Mouse (Mus musculus) layer of hippocampus, adult 18-20 months (tissue): ENCODE results near the gene Tns3. TPM values are rescaled to one million over a fixed set of nuclear protein-coding genes. Genes with fewer than 3 reads are reported as not detected.
A peak's percentile ranks its signal among the peaks of the same experiment; 100 is the strongest.

Experiments used
- DNase-seq, 2 experiments: peaks; one replicate each; pipeline ENCODE4 v3.0.0; 2022; ENCODE audit warnings: low spot score in 2 of 2
- total RNA-seq, 2 experiments: library from RNA; stranded (reverse); gene quantifications; 2 replicates each; pipeline ENCODE4 v1.2.3; 2021

The Tns3 gene
- total RNA-seq, 2 experiments from 2014 or later: 53.9 to 56.4 TPM

DNA sequence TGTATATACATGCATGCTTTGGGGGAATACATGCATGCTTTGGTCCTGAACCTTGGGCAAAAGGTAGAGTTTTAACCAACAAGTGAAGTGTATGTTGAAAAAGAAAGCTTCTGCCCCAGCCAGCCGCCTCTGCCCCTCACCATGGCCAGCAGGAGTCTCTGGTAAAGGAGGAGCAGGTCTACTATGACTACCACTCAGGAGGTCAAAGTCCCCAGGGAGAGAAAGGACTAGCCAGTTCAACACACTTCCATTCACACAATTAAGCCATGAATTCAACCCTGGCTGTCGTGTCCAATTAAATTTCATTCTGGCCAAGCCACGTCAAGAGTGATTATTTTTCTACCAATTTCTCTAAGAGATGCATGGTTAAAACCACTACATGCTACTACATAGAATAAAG, 81.2 kb downstream of the Tns3 start:
- DNase-seq: no peak

DNA sequence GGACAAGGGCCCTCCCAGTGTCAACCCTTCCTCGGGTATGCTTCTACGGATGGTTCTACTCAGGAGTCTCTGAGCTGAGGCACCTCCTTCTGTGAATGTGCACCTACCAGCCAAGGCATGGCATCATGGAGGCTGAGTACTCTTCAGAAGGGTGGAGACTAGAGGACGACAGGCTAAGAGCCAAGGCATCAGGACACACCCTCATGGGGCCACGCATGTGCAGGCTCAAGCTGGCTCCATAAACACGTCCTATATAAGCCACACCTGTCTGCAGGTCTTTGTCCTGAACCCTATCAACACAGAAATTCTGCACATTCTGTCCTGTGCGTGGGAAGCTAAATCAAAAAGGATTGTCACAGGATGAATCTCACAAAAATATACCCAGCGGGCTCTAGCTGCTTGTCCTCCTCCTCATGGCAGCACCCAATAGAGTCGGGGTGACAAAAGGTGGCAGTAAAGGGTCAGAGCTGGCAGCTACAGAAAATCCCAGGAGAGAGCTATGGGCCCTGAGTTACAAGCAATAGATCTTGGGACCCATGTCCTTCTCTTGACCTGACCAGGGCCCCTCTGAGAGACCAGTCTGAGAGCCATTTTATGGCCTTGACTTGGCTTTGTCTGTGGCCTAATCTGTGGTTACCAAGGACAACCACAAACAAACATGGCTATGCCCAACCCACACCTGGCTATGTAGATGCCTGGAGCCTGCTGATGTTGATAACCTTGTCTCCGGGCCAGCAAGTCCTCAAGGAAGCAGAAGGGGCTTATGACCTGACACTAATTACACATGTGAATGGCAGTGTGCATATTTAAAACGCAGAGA, 82.0 kb downstream of the Tns3 start:
- DNase-seq: no peak

DNA sequence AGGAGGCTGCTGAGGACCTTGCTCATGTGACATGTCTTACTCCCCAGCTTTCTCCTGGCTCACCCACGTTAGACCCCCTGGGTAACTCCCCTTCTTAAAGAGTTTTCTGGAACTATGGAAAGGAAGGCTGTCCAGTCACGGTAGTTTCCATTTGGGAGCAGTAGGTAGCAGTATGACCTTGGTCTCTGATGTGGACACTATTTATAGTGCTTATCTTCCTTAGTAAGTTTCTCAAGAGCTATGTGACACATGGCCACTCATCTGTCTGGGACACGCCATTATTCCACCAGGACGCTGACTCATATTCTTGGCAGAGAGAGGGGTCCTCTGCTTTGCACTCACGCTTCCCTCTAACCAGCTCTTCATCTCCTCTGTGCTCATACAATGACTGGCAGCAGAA, 84.5 kb downstream of the Tns3 start:
- DNase-seq: no peak

DNA sequence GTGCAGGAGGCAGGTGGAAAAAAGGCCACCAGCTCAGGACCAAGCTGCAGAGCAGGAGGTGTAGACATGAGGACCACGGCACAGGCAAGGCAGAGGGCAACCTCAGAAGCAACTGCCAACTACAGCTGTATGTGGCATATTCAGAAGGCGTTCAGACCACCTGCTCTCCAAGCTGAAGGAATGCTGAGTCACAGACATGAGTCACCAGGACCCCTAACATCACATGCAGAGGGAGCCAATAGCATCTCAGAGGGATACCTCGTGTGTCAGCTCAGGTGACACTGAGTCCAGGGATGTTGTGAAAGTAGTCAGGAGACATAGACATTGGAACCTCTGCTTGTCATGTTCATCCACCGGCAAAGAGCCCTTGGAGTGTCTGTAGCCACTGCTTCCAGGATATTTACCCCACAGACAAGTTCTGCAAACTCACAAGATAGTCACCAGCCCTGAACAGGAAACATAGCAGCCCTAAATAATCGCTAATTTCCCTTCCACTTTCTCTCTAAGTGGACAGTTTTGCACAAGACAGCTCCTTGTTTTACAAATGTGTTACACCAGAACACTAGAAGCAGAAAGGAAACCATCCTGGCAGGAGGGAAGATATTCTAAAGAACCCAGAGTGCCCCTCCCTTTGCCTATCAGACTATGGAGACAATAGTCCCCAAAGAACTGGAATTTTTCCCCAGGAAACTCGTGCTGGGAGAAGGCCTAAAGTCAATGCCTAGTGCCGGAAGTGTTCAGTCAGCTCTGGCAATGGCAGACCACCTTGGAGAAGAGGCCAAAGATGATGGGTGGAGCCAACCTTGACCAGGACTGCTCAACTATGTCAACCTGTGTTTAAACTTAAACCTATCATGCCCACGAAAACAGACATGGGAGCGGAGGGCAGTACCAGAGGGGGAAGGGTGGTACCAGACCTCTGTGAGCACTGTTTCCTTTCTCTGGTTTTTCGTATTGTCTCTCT, 88.8 kb downstream of the Tns3 start:
- DNase-seq: no peak

DNA sequence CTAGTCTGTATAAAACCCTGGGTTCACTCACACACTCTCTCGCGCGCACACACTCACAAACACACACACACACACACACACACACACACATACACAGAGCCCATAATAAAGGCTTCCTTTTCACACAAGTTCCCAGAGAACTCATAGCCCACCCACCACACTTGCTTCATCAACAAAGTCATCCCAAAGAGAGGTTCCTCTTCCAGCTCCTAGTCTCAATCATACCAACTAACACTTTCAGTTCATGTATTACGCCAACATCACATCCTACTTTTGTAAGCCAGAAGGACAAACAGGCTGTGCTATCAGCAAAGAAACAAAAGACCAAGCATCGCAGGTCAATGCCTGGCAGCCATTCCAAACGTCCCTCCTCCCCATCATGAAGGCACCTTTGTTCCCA, 89.8 kb downstream of the Tns3 start:
- DNase-seq: no peak

DNA sequence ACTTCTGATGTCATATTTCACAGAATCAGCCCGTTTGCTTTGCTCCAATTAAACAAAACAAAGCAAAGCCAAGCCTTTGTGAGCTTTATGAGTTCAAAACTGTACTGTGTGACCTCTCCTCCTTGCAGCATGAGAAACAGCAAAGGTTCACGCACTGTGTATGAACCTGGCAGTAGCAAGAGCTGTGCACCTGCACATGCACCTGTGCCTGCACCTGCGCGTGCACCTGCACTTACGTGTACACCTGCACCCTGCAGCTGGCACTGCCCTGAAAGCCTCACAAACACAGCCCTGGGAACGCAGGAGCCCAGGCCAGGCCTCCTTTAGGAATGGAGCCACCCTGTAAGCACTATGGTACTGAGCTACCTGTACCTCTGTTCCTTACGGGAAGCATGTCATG, 91.6 kb downstream of the Tns3 start:
- DNase-seq: no peak

DNA sequence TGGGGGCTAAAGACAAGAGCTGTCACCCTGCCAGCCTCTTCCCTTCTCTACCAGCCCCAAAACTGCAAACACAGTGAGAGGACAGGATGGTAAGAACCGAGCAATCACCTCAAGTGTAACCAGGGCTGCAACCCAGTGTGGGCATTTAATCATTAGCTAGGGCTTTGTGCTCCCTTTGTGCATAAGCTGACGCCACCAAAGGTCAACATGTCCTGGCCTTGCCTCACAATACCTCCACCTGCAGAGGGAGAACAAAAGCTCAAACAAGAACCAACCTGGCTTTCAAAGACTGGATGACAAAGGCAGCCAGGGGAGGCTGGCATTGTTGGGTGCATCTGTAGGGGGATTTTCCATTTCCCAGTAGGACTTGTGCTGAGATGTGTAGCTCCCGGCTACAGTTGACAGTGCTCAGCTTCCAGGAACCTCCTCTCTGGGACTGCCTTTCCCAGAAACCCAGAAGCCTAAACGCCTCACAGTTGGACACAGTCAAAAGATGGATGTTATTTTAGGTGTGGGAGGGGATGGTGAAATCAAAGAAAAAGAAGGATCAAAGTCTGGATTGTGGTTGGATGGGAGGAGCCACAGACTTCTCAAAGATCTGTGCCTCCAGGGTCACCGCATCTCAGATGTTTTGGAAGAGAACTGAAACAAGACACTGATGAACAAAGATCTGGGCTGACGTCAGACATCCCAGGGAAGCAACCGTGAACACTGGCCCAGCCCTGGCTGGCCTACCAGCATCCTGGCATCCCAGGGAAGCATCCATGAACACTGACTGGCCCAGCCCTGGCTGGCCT, 94.9 kb downstream of the Tns3 start:
- DNase-seq: no peak

DNA sequence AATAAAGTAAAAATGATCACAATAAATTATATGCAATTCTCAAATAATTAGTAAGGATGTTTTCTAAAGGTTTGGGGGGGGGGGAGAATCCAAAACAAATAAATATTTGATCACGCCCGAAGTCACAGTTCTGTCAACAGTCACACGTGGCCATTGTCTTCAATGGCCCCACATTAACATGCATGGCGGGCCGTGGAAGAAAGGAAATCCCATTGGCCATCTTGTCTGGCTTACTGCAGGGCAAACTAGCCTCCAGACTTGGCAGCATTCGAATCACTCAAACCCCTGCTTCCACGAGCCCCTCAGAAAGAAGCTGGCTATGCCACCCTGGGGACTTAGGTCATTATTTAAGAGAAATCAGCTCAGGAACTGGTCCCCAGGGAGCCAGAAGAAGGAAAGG, 95.5 kb downstream of the Tns3 start:
- DNase-seq: no peak

DNA sequence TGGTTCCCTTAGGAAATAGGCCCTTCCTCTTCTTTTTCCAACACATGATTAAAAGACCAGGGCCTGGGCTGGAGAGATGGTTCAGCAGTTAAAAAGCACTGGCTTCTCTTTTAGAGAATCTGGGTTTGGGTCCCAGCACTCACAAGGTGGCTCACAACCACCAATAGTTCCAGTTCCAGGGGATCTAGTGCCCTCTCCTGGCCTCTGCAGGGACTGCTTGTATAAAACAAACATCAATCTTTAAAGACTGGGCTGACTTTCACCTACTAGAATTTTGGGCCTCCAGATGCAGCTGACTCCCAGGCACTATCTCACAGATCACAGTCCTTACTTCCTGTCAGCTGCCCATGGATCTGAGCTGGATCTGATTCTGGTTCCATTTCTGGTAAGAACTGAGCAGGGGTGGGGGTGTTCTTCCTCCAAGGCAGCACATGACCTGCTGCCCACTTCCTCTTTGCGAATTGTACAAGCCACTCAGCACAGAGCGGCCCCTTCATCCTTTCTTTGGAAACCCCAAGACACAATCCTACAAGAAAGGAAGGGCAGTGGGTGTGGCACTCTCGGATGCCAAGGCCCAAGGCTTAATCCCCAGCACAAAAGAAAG, 98.0 kb downstream of the Tns3 start:
- no peak for DNase-seq

DNA sequence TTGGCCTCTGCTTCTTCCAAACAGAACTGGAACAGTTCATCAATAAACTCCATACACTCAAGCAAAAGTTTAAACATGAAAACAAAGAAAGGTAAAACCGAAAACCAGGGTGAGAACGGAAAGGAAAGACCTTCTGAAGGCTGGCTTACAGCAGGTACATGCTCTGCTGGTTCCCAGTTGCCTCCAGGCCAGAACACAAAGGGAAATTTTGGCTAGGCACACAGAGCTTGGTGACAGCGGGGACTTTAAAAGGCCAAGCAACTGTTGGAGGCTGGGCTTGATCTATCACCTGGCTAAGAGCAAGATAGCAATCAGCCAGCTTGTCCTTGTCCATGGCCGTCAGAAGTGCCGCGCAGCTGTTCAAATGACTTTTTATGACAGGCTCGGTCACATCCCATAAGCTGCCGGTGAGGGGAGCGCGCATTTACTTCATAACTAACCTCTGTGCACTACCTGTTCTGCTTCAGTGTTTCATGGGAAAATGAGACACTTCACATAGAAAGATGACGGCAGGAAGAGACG, 105.5 kb downstream of the Tns3 start:
- DNase-seq: no peak

DNA sequence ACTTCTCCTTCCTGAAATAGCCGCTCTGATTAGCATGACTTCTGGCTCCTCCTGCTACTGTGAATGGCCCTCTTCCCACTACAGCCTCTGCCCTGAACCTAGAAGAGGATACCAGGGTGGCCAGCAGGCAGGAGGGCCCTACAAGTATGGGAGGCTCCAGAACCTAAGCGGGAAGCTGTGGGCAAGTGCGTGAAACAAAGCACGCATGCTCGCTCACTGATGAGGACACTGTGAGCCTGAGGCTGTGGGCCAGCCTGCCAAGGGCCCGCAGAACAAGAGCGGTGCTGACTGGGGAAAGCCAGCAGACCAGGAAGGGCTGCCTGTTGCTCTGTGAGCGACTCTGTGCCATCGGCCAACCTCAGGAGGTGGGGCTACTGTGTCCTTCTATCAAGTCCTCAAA, 106.1 kb downstream of the Tns3 start:
- DNase-seq: no peak

DNA sequence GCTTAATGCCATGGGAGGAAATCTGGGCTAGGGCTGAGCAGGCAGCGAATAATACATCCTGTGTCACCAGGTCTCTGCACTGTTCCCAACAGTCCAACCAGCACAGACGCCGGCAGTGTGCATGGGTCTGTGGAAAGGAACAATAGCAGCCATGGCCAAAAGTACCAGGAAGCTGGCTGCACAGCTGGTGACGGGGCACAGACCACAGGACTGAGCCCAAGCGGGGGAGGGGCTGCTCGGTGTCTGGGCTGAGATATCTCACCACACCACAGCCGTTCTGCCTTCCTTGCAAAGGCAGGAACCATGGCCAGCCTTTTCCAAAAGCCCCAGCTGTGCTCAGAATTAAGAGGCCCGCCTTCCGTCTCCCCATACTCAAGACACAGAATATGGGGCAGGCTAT, 107.3 kb downstream of the Tns3 start:
- peak in 1 of 2 experiments; percentile 24 for DNase-seq

DNA sequence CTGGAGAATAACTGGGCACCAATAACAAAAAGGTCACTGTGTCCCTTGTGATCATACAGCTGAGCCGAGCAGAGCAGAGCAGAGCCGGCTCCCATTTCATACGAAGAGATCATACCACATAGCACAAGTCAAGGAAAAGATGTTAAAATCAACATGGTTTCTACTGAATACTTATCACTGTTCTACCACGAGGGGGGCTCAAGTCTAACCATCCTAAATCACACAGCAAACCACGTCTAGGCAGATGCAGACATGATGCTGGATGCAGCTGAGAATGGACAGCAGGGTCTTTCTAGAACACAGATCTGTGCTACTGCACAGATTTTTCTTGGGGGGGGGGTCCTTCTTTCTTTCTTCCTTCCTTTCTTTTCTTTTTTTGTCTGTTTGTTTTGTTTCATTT, 112.6 kb downstream of the Tns3 start:
- no peak for DNase-seq

DNA sequence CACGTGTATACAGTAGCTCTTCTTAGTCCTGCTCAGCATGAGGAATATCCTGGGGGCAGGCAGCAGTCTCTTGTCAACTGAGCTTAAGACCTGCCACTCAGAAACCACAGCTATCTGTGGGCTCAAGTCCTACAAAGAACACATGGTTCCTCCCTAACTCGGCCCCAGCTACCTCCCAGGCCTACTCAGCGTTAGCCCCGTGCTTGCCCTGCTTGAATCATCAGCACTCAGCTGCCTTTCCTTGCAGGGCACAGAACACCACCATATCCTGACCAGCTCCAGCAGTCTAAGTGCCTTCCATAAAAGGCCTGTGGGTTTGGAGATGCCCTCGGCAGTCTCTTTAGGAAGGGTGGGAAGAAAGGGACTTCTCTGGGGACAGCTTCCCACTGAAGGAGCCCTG, 116.7 kb downstream of the Tns3 start:
- no peak for DNase-seq

DNA sequence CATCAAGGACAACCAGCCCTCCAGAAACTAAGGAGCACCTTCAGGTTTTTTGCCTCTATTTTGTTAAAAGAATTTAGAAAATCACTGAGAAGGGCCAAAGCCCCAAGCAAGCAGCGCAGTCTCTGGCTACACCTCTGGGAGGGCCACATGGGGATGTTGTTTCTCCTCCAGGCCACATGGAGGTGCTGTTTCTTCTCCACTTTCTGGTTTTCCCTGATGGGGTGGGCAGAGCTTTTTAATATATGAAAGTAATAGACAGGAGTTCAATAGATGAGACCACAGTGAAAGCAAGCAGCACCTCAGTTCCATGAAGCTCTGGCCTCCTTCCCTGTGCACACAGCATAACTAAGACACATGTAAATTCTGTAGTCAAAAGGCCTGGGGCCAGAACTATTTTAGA, 118.5 kb downstream of the Tns3 start:
- no peak for DNase-seq

DNA sequence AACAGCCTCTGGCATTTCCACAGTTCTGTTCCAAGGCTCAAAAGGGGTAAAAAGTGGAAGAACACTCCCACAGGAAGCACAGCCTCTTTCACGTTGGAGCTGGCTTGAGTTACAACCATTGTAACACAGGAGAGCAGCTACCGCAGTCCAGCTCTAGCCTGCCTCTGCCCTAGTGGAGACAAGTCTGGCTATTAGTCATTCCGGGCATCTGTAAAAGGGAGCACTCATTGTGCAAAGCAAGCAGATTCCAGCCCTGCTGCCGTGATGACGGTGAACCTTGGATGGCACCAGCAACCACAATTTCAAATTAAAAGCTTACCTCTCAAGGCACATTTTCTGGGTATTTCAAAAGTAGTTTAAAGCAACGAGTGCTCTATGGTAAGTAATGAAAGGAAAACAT, 120.0 kb downstream of the Tns3 start:
- DNase-seq: no peak

DNA sequence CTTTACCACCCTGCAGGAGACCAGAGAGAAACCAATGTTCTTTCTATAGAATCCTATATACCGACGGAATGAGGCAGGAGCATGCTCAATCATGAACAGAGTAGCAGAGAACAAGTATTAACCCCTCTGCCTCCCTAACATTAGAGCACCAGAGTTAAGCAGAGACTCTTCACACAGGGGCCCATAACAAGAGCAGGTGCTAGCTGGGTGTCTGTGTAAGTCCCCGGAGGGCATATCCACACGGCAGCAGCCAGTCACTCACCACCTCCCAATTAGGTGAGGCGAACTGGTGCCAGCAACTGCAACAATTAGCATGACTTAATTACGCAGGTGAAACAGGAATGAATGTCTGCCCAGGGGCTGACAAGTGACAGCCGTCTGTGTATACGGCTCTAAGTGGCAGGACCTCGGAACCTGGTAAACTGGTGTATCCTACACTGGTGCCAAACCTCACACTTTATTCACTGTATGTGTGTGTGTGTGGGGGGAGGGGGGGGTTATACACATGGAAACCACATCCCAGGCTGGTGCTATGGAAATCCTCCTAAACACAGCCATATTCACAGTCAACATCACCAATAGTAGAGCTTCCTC, 123.0 kb downstream of the Tns3 start:
- no peak for DNase-seq

DNA sequence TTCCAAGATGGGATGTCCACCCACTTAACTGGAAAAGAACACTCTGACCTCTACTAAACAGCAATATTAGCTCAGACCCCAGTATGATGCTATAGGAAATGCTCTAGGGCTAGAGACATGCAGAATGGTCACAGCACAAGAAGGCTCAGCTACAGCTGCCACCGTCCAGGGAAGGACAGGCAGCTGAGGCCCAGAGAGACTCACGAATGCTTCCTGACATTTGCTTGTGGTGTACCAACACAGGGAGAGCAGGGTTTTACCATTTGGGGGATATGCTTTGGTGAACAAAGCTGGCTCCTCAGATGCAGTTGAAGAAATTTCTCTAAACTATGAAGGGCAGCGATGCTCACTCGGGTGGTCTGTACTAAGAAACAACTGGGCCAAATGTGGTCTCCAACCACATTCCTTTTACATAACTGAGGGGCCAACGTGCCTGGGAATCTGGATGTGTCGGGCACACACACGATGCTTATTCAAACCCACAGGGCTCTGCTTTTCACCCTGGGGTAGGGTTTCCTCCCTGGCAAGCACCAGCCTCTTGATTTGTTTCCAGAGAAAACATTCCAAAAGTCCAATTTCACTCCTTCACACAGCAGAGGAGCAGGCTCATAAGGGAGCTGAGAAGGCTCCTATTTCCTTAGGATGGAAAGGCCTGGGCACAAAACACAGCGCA, 124.6 kb downstream of the Tns3 start:
- DNase-seq: no peak

DNA sequence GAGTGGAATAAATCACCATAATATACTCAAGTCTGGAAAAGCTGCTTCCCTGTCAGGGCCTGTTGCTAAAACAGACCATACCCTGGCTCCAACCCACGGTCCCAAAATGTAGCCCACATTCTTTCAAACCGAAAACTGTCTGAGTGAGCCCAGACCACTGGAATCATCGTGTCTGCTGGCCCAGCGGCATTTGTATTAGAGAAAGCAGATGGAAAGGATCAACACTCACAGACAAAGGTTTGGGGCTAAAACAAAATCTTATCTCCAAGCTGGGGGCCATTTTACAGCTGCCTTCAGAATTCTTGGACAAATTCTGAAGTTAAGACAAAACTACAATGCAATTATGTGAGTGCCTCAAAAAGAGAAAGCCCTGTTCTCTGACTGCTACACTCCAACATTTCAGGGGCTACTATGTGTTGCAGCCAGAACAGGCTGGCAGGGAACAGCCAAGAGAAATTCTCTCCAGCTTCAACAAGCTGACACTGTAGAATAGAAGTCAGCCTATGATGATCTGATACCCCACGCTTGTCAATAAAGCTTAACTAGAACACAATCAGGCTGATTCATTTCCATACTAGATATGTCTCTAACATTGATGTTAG, 127.2 kb downstream of the Tns3 start:
- DNase-seq: no peak
